Mouse (Mus musculus) gastrocnemius, postnatal 10 days (tissue): Measurements from ENCODE around the gene Gm5935. TPM values are rescaled to one million over a fixed set of nuclear protein-coding genes. Genes with fewer than 3 reads are reported as not detected.
"Not testable (repeated sequence)": the region's sequence is repeated elsewhere in the genome, so short reads cannot be mapped to it uniquely, and the experiment has no call there.

Experiments used
- DNase-seq: peaks from one replicate; pipeline ENCODE4 v3.0.0; 2021; ENCODE audit warnings: mixed read lengths
- long read RNA-seq, 2 experiments: library from polyadenylated mRNA; stranded (forward); transcript quantifications; one replicate each; pipeline ENCODE4 v2.0.0; 2021
- total RNA-seq, 2 experiments: library from RNA; stranded (reverse); gene quantifications; 2 replicates each; pipeline ENCODE4 v1.2.3; 2021

The Gm5935 gene
- not detected for total RNA-seq
- long read RNA-seq, experiment 1 = 0 reads
- long read RNA-seq, experiment 2 = 0 reads

- DNase-seq = not testable (repeated sequence)
Observed at GRCm38 (mm10) chrX:24775064-24775463, at the start of gene Gm5935. TSS of gene Gm5935 (minus strand) at chrX:24775164.

Other genes with a start within 250 kb of the Gm5935 start
- gene Gm4297, start 200.3 kb downstream of the Gm5935 start, total RNA-seq = not detected